Mouse (Mus musculus): ENCODE data around the gene Tmem140. TPM values are rescaled to one million over a fixed set of nuclear protein-coding genes. Genes with fewer than 3 reads are reported as not detected.

Gene Tmem140
- polyA plus RNA-seq, 1 experiment from 2014 or later = 2.4 TPM

GRCm38 (mm10) chr6:34867995-34868350, 5.0 kb downstream of the Tmem140 start:
- Histone ChIP-seq H3K4me1 (replicated peaks) (peaks cover 87% of the 10 kb centered on the region), H3K9ac (peak overlapping the region; percentile 67), H3K4me3 (replicated peaks) (no peak overlapping the region), H3K4me2 (peak overlapping the region; percentile 54), H3K27me3 (no peaks in the 10 kb centered on the region), H3K36me3 (peaks cover 11% of the 10 kb centered on the region), H3K27ac (peak overlapping the region; percentile 88), H3K9me3 (replicated peaks) (no peaks in the 10 kb centered on the region)
- 53% methylated on average over 10 of the region's 10 CpGs for WGBS (ENCODE audit: insufficient replicate concordance)
- ATAC-seq (ENCODE audit: low read depth) (no peak), DNase-seq (no peak)

GRCm38 (mm10) chr6:34868507-34869217, 5.7 kb downstream of the Tmem140 start:
- ATAC-seq (ENCODE audit: low read depth) (peak; percentile 34), DNase-seq (no peak)
- Histone ChIP-seq H3K4me3 (replicated peaks) (no peak overlapping the region), H3K9me3 (replicated peaks) (no peaks in the 10 kb centered on the region), H3K36me3 (peaks cover 18% of the 10 kb centered on the region), H3K27ac (peak overlapping the region; percentile 88), H3K4me2 (peak overlapping the region; percentile 54), H3K27me3 (no peaks in the 10 kb centered on the region), H3K4me1 (replicated peaks) (peaks cover 87% of the 10 kb centered on the region), H3K9ac (peak overlapping the region; percentile 67)
- 47% methylated on average over 20 of the region's 20 CpGs for whole genome bisulfite sequencing (ENCODE audit: insufficient replicate concordance)

- Histone ChIP-seq H3K36me3 (peaks cover 25% of the 10 kb centered on the region), H3K27me3 (no peaks in the 10 kb centered on the region), H3K9ac (peak overlapping the region; percentile 67), H3K9me3 (replicated peaks) (no peaks in the 10 kb centered on the region), H3K4me2 (peak overlapping the region; percentile 54), H3K27ac (peak overlapping the region; percentile 88), H3K4me1 (replicated peaks) (peaks cover 90% of the 10 kb centered on the region), H3K4me3 (replicated peaks) (peak overlapping the region; percentile 18)
- 9% methylated on average over 13 of the region's 13 CpGs for WGBS (ENCODE audit: insufficient replicate concordance)
- DNase-seq = peak; percentile 68
- peak; percentile 58 for ATAC-seq (ENCODE audit: low read depth)
These were observed 6.4 kb downstream of the Tmem140 start for GRCm38 (mm10) chr6:34869225-34869915.

DNA sequence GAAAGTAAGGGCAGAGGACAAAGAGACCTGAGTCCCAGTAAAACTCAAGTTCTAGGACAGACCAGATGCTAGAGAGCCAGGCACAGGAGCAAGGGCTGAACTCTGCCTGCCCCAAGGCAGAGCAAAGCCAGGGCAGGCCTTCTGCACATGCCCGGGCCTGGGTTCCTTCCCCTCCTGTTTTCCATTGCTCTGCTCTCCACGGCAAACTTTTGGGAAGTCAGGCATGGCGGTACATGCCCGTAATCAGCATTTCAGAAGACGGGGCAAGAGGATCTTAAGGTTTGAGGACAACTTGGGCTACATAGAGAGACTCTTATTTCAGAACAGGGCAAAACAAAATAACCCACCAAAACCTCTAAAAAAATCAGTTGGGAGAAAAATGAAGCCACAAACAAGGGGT, 7.2 kb downstream of the Tmem140 start:
- no peaks in the 10 kb centered on the region for H3K9me3 ChIP-seq (replicated peaks)
- WGBS (ENCODE audit: insufficient replicate concordance) = 44% methylated on average over 5 of the region's 5 CpGs
- peaks cover 25% of the 10 kb centered on the region for H3K36me3 ChIP-seq
- ATAC-seq (ENCODE audit: low read depth) = no peak
- H3K4me1 ChIP-seq (replicated peaks) = peaks cover 95% of the 10 kb centered on the region
- H3K4me2 ChIP-seq = peak overlapping the region; percentile 54
- peak overlapping the region; percentile 67 for H3K9ac ChIP-seq
- H3K27ac ChIP-seq = peak overlapping the region; percentile 88
- DNase-seq = no peak
- no peak overlapping the region for H3K4me3 ChIP-seq (replicated peaks)
- H3K27me3 ChIP-seq = no peaks in the 10 kb centered on the region

DNA sequence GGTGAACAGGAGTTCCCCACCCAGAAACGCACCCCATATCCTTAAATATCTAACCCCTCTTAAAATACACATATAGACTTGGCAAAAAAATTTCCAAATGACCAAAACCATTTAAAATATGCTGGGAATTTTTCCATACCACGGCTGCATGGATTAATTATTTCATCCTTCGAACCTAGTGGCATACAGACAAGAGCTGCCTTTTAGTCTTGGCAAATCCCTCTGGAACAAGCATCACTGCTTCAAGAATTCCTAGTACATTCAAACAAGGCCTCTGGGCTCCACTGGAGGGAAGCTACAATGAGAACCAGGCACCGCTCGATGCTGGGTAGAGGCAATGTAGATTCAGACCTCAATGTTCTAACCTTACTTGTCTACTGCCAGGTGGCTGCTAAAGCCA, 7.8 kb downstream of the Tmem140 start:
- Histone ChIP-seq H3K4me1 (replicated peaks) (peaks cover 95% of the 10 kb centered on the region), H3K9ac (no peak overlapping the region), H3K27me3 (no peaks in the 10 kb centered on the region), H3K36me3 (peaks cover 25% of the 10 kb centered on the region), H3K4me2 (no peak overlapping the region), H3K9me3 (replicated peaks) (no peaks in the 10 kb centered on the region), H3K27ac (peak overlapping the region; percentile 88), H3K4me3 (replicated peaks) (no peak overlapping the region)
- DNase-seq (no peak), ATAC-seq (ENCODE audit: low read depth) (no peak)
- 69% methylated on average over 5 of the region's 5 CpGs for WGBS (ENCODE audit: insufficient replicate concordance)

GRCm38 (mm10) chr6:34871929-34872328, 9.0 kb downstream of the Tmem140 start:
- Histone ChIP-seq H3K4me2 (no peak overlapping the region), H3K4me3 (replicated peaks) (no peak overlapping the region), H3K9me3 (replicated peaks) (no peaks in the 10 kb centered on the region), H3K4me1 (replicated peaks) (peaks cover 95% of the 10 kb centered on the region), H3K36me3 (peaks cover 25% of the 10 kb centered on the region), H3K9ac (no peak overlapping the region), H3K27ac (peak overlapping the region; percentile 93), H3K27me3 (no peaks in the 10 kb centered on the region)
- ATAC-seq (ENCODE audit: low read depth) (no peak), DNase-seq (no peak)
- WGBS (ENCODE audit: insufficient replicate concordance) = 71% methylated on average over 7 of the region's 7 CpGs

GRCm38 (mm10) chr6:34872871-34873270, 9.9 kb downstream of the Tmem140 start:
- Histone ChIP-seq H3K36me3 (peaks cover 25% of the 10 kb centered on the region), H3K9me3 (replicated peaks) (no peaks in the 10 kb centered on the region), H3K4me1 (replicated peaks) (peaks cover 92% of the 10 kb centered on the region), H3K27me3 (no peaks in the 10 kb centered on the region), H3K4me3 (replicated peaks) (no peak overlapping the region), H3K27ac (peak overlapping the region; percentile 93), H3K4me2 (no peak overlapping the region), H3K9ac (peak overlapping the region; percentile 91; the same call in 1 of the 2 replicates)
- 76% methylated on average over 10 of the region's 10 CpGs for WGBS (ENCODE audit: insufficient replicate concordance)
- DNase-seq = no peak
- no peak for ATAC-seq (ENCODE audit: low read depth)

DNA sequence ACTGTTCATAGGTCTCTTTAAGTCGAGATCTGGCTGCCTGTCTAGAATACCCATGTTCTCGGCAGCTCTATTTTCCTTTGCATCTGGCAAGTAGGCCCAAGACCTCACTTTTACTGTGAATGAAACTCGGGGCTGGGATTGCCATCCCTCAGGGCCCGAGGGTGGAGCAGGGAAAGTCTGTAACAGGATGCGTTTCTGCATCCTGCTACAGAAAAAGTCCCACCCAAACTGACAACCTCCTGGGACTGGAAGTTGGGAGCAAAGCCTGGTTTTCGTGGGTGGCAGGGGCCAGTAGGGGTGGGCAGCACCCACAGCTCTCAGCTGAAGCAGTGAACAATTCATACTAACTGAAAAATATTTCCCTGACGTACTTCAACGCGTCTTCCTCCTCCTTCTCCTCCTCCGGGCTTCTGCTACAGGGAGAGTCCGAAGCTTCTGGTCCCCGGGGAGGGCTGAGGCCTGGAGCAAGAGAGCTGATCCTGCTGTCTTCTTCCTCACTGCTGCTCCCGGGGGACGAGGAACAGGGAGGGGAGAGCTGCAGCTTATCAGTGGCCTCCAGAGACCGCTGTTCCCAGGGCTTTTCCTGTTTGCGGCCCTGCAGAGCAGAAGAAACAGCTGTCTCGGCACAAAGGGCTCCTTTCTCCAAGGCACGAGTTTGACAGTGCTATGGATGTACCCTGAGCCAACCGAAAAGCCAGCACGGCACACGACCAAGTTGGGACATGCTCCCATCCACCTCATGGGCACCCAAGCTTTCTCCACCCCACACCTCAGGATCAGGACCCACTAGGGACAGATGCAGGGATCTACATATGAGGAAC, 11.4 kb downstream of the Tmem140 start:
- peak overlapping the region; percentile 86 for H3K4me2 ChIP-seq
- peak overlapping the region; percentile 38 for H3K4me3 ChIP-seq (replicated peaks)
- H3K4me1 ChIP-seq (replicated peaks) = peaks cover 91% of the 10 kb centered on the region
- DNase-seq (peak; percentile 74), ATAC-seq (ENCODE audit: low read depth) (peak; percentile 62)
- 15% methylated on average over 21 of the region's 21 CpGs for WGBS (ENCODE audit: insufficient replicate concordance)
- H3K9ac ChIP-seq = peak overlapping the region; percentile 91
- no peaks in the 10 kb centered on the region for H3K9me3 ChIP-seq (replicated peaks)
- peaks cover 29% of the 10 kb centered on the region for H3K36me3 ChIP-seq
- H3K27ac ChIP-seq = peak overlapping the region; percentile 93
- no peaks in the 10 kb centered on the region for H3K27me3 ChIP-seq

GRCm38 (mm10) chr6:34875268-34875761, 12.4 kb downstream of the Tmem140 start:
- Histone ChIP-seq H3K4me3 (replicated peaks) (peak overlapping the region; percentile 38), H3K9ac (peak overlapping the region; percentile 91), H3K9me3 (replicated peaks) (no peaks in the 10 kb centered on the region), H3K4me1 (replicated peaks) (peaks cover 81% of the 10 kb centered on the region), H3K4me2 (peak overlapping the region; percentile 86), H3K27ac (peak overlapping the region; percentile 93), H3K27me3 (no peaks in the 10 kb centered on the region), H3K36me3 (peaks cover 39% of the 10 kb centered on the region)
- DNase-seq (no peak), ATAC-seq (ENCODE audit: low read depth) (no peak)
- 21% methylated on average over 15 of the region's 15 CpGs for WGBS (ENCODE audit: insufficient replicate concordance)

GRCm38 (mm10) chr6:34875966-34876834, 13.3 kb downstream of the Tmem140 start:
- Histone ChIP-seq H3K9ac (peak overlapping the region; percentile 91), H3K9me3 (replicated peaks) (no peaks in the 10 kb centered on the region), H3K4me1 (replicated peaks) (peaks cover 72% of the 10 kb centered on the region), H3K4me2 (peak overlapping the region; percentile 86), H3K36me3 (peaks cover 48% of the 10 kb centered on the region), H3K27me3 (no peaks in the 10 kb centered on the region), H3K4me3 (replicated peaks) (peak overlapping the region; percentile 83), H3K27ac (peak overlapping the region; percentile 93)
- WGBS (ENCODE audit: insufficient replicate concordance) = 11% methylated on average over 12 of the region's 12 CpGs
- DNase-seq (peak; percentile 65), ATAC-seq (ENCODE audit: low read depth) (peak; percentile 56)
